Mouse (Mus musculus): ENCODE measurements at regions not wholly inside any gene's neighbourhood (a gene's known extent, or its start where the extent isn't known, plus 50 kb on each side); places are given as distances from the start of the nearest gene placed in this dataset.

DNA sequence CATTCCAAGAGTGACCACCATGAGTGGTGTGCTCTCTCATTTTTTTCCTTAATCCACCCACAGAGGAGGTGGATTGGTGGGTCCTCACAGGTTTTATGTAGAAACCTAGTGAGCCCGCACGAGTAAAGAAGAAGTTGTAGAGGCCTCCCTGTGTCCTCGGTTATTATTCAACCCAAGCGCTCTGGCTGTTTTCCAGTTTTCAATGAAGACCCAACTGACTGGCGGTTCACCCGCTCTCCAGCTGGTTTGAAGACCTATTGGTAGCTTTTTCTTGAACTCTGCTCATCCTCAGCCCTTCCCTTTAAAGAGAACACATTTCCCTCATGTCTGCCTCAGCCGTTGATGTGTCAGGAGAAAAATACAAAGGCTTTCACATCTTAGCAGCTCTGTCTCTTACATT is 196.7 kb upstream of the Pou3f3 start:
- H3K9ac ChIP-seq, result no peak overlapping the region
- H3K4me1 ChIP-seq, result no peaks in the 10 kb centered on the region
- no peak for ATAC-seq
- H3K27ac ChIP-seq, result no peak overlapping the region
- H3K4me3 ChIP-seq, result no peak overlapping the region
- no peaks in the 10 kb centered on the region for H3K36me3 ChIP-seq
- WGBS (ENCODE audit: insufficient replicate concordance), result 72% methylated on average over 7 of the region's 7 CpGs
- no peaks in the 10 kb centered on the region for H3K9me3 ChIP-seq (replicated peaks)
- H3K27me3 ChIP-seq (replicated peaks), result no peaks in the 10 kb centered on the region
- H3K4me2 ChIP-seq, result no peak overlapping the region

DNA sequence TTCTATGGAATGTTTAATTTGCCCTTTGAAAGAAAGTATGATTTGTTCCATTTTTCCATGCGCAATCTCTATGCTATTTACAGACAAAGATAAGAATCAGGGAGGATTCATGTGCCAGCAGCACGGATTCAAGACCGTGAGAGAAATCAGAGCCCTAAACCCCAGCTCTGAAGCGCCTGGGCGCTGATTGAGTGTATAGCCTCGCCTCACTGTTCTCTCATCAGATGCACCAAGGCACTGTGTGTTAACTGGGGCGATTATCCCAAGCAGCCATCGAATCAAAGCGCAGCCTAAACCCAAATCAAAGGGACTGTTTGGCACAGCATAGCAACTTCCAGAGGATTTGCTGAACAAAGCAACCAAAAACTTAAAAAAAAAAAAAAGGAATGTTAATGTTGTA is 191.1 kb upstream of the Pou3f3 start:
- Histone ChIP-seq H3K4me2 (no peak overlapping the region), H3K36me3 (no peaks in the 10 kb centered on the region), H3K27ac (no peak overlapping the region), H3K9me3 (replicated peaks) (no peaks in the 10 kb centered on the region), H3K9ac (no peak overlapping the region), H3K4me3 (no peak overlapping the region), H3K4me1 (no peaks in the 10 kb centered on the region), H3K27me3 (replicated peaks) (no peaks in the 10 kb centered on the region)
- WGBS (ENCODE audit: insufficient replicate concordance), result 73% methylated on average over 9 of the region's 9 CpGs
- no peak for ATAC-seq

DNA sequence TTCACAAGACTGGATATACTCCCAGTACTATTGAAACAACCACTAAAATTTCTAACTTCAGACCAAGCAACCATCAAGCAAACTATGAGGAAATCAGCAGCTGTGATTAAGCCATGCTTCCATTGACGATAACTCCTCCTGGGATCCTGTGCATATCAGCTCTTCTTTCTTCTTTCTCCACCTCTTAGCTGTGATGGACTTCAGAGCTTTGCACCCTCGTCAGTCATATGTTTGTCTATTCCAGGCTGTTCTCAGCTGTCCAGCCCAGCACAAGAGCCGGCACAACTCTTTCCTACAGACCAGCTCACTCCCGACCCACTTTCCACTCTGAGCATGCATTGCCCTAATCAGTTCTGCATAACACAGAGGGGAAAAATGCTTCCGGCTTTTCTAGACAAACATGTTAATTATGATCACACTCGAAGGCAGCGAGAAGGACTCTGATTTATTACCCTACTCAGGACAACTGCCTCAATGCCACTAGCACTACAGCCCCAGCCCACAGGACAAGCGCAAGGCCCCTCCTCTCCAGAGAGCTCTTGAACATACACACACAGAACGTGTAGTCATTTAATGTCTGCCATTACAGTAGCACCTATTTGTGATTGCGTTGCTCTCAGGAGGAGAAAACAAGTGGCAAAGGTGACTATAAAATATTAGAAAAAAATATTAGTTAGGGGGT is 190.4 kb upstream of the Pou3f3 start:
- Histone ChIP-seq H3K36me3 (no peaks in the 10 kb centered on the region), H3K27me3 (replicated peaks) (no peaks in the 10 kb centered on the region), H3K9ac (no peak overlapping the region), H3K4me1 (no peaks in the 10 kb centered on the region), H3K9me3 (replicated peaks) (no peaks in the 10 kb centered on the region), H3K4me3 (no peak overlapping the region), H3K27ac (no peak overlapping the region), H3K4me2 (no peak overlapping the region)
- 68% methylated on average over 10 of the region's 10 CpGs for WGBS (ENCODE audit: insufficient replicate concordance)
- no peak for ATAC-seq

DNA sequence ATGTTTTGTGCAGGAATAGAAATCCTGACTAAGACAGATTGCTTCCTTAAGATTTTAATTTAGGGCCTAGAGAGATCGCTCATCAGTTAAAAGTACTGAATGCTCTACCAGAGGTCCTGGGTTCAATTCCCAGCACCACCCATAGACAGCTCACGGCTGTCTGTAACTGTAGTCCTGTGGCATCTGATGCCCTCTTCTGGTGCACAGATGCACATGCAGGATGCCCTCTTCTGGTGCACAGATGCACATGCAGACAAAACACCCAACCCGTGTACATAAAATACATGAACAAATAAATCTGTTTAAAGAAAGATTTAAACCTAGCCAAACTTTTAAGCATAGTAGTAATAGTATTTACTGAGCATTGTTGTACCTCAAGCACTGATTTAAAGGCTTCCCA is 181.2 kb upstream of the Pou3f3 start:
- H3K27me3 ChIP-seq (replicated peaks), result no peaks in the 10 kb centered on the region
- H3K4me2 ChIP-seq, result no peak overlapping the region
- no peaks in the 10 kb centered on the region for H3K9me3 ChIP-seq (replicated peaks)
- ATAC-seq, result no peak
- WGBS (ENCODE audit: insufficient replicate concordance), result 67% methylated on average over 3 of the region's 3 CpGs
- no peaks in the 10 kb centered on the region for H3K36me3 ChIP-seq
- no peak overlapping the region for H3K9ac ChIP-seq
- no peak overlapping the region for H3K4me3 ChIP-seq
- no peaks in the 10 kb centered on the region for H3K4me1 ChIP-seq
- H3K27ac ChIP-seq, result no peak overlapping the region

DNA sequence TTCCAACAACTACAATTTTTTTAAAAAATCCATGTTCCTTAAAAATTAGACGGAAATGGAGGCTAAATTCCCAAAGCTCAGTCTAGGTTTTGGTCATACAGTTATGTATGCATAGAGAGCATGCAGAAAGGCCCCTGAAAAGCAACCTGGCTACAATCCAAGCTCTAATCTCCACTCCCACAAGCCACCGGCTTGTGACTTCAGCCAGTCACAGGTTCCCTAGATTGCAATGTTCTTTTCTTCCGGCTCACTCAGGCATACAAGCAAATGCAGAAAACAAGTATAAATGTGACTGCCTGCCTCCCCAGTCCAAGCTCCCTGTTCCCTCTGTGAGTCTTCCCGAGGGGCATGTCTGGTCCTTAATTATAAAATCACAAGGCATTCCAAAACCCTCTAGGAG is 171.2 kb upstream of the Pou3f3 start:
- Histone ChIP-seq H3K27ac (no peak overlapping the region), H3K4me3 (no peak overlapping the region), H3K36me3 (no peaks in the 10 kb centered on the region), H3K4me1 (no peaks in the 10 kb centered on the region), H3K9ac (no peak overlapping the region), H3K27me3 (replicated peaks) (no peaks in the 10 kb centered on the region), H3K9me3 (replicated peaks) (no peaks in the 10 kb centered on the region), H3K4me2 (no peak overlapping the region)
- WGBS (ENCODE audit: insufficient replicate concordance), result 57% methylated on average over 4 of the region's 4 CpGs
- ATAC-seq, result no peak

DNA sequence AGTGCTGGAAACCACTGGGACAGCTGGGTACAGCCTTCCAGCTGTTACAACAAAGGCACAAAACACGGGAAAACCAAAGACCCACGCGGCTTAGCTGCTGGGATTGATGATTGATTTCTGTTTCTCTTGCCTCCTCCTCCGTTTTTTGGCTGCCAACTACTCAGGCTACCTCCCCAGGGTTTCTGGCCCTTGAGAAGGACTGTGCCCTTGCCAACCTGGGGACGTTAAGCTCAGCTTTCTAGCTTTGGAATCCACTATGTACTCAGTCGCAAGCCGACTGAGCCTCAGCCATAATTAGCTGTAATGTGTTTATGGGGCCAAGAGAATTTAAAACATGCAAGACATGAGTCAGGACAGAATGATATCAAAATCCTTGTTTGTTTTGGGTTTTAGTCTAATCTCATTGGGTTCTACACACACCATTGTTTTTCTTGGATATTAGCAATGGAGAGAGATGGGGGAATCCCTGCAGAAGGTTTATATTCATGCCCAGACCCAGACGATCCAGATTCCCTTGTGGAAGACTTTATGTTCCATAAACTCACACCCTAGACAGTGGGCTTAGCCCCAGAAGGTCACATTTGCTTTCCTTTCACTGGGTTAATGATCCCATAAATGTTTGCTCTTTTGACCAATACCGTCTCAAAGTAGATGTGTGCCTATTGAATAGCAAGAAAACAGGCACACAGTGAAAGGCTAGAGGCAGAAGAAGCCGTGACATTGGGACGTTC is 167.7 kb upstream of the Pou3f3 start:
- no peaks in the 10 kb centered on the region for H3K4me1 ChIP-seq
- 62% methylated on average over 11 of the region's 11 CpGs for WGBS (ENCODE audit: insufficient replicate concordance)
- H3K27ac ChIP-seq, result no peak overlapping the region
- H3K27me3 ChIP-seq (replicated peaks), result no peaks in the 10 kb centered on the region
- H3K4me3 ChIP-seq, result no peak overlapping the region
- no peaks in the 10 kb centered on the region for H3K9me3 ChIP-seq (replicated peaks)
- no peaks in the 10 kb centered on the region for H3K36me3 ChIP-seq
- H3K9ac ChIP-seq, result no peak overlapping the region
- H3K4me2 ChIP-seq, result no peak overlapping the region
- ATAC-seq, result no peak

DNA sequence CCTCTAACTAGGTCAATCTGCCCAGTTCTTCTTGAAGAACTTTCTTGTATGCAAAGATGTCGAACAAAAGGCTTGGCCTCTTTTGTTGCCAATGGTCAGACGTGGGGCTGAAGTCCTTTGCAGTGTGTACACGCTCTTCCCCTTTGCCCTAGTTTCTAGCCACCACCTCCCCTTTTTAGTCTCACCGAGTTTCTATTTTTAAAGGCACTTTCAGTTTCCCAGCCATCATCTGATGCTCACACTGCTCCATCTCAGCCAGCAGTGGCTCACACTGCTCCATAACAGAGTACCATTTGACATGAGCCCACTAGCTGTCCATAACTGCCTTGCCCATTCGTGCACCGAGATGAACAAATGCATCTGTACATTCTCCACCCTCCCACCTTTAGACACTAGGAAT is 162.7 kb upstream of the Pou3f3 start:
- Histone ChIP-seq H3K4me2 (no peak overlapping the region), H3K9me3 (replicated peaks) (no peaks in the 10 kb centered on the region), H3K4me1 (no peaks in the 10 kb centered on the region), H3K4me3 (no peak overlapping the region), H3K27ac (no peak overlapping the region), H3K27me3 (replicated peaks) (no peaks in the 10 kb centered on the region), H3K36me3 (no peaks in the 10 kb centered on the region), H3K9ac (no peak overlapping the region)
- 62% methylated on average over 6 of the region's 6 CpGs for WGBS (ENCODE audit: insufficient replicate concordance)
- ATAC-seq, result 0 out of 2 replicates have a peak, but pooled peaks have one; percentile 37

DNA sequence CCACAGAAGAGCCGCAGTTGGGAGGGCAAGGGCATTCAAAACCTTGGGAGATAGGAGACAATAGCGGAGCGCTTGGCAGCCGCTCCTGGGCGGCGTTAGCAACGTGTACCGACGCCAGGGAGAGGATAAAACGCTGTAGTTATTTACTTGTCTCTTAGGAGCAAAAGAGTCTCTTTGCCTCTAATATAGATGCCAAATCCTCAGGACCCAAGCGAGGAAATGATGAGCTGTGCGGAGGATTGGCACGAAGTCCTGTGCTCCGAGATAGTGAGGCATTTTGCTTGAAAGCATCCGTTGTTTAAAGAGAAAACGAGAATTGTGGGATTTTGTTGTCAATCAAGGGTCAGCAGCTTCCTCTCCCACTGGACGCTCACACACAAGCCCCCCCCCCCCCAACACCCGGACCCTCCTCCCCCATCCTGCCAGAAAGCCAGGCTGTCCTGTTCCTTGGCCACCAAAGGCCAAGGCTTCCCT is 156.5 kb upstream of the Pou3f3 start:
- Histone ChIP-seq H3K4me1 (no peaks in the 10 kb centered on the region), H3K4me2 (no peak overlapping the region), H3K27me3 (replicated peaks) (no peaks in the 10 kb centered on the region), H3K9ac (no peak overlapping the region), H3K36me3 (no peaks in the 10 kb centered on the region), H3K4me3 (no peak overlapping the region), H3K9me3 (replicated peaks) (no peaks in the 10 kb centered on the region), H3K27ac (no peak overlapping the region)
- WGBS (ENCODE audit: insufficient replicate concordance), result 54% methylated on average over 18 of the region's 18 CpGs
- no peak for ATAC-seq

DNA sequence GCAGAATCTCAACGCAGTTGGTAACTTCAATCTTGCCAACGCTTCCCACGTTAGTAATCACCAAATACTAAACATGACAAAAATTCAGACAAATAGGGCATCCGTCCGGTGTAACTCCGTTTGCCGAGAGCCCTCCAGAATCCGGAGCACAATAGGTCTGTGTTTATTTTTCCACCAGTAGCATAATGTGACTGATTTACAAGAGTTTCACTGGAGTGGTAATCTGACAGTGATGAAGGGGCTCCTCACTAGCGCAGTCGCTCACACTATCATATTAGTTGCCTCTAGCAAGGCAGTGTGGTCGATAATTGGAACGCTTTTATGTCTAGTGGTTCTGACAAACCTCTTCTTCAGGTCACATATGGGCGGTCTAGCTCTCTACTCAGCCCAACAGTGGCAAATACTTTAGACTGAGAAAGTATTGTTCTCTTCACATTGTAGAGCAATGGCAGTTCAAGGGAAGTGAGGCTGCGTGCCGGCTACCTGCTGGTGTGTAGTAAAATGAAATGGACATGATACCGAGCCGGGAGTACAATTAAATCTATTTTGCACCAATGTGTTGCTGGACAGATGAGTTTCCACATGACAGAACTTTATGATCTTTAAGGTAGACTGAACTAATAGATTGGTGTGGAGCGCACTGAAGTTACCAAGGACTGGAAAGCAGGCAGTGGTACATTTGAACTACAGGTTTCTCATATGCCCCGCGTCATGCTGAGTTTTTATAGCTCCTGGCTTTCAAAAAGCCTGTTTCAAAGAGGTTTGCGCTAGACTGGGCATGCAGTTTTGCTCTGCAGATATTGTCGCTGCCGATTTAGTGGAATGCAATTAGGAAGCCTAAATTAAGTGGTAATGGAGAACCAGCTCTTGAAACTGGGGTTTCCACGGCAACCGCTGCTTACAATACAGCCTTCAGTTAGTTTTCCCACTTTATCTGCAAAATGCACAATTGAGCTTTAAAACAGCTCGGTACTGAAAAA is 155.7 kb upstream of the Pou3f3 start:
- H3K9me3 ChIP-seq (replicated peaks), result no peaks in the 10 kb centered on the region
- H3K4me3 ChIP-seq, result no peak overlapping the region
- H3K36me3 ChIP-seq, result no peaks in the 10 kb centered on the region
- ATAC-seq, result no peak
- 73% methylated on average over 26 of the region's 26 CpGs for WGBS (ENCODE audit: insufficient replicate concordance)
- no peak overlapping the region for H3K27ac ChIP-seq
- H3K27me3 ChIP-seq (replicated peaks), result no peaks in the 10 kb centered on the region
- no peaks in the 10 kb centered on the region for H3K4me1 ChIP-seq
- no peak overlapping the region for H3K4me2 ChIP-seq
- no peak overlapping the region for H3K9ac ChIP-seq

DNA sequence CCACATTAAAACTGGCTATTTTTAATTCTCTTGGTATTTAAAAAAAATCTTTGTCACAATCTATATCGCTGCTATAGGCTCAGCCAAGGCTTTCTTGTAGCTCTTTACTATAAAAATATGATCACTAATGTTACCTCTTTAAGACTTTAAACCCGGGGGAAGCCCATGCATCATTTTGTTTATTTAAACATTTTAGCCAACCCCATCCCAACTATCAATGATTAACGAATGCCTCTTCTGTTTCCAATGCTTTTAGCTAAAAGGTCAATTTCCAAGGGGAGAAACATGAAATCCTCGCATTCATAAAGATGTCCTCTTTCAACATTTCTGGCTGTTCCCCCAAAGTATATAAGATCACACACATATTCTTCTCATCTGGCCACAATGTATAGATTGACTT is 153.6 kb upstream of the Pou3f3 start:
- H3K9ac ChIP-seq, result no peak overlapping the region
- H3K4me3 ChIP-seq, result no peak overlapping the region
- no peaks in the 10 kb centered on the region for H3K9me3 ChIP-seq (replicated peaks)
- WGBS (ENCODE audit: insufficient replicate concordance), result 50% methylated on average over 4 of the region's 4 CpGs
- H3K36me3 ChIP-seq, result no peaks in the 10 kb centered on the region
- H3K4me1 ChIP-seq, result no peaks in the 10 kb centered on the region
- no peak for ATAC-seq
- H3K27me3 ChIP-seq (replicated peaks), result no peaks in the 10 kb centered on the region
- no peak overlapping the region for H3K27ac ChIP-seq
- no peak overlapping the region for H3K4me2 ChIP-seq

DNA sequence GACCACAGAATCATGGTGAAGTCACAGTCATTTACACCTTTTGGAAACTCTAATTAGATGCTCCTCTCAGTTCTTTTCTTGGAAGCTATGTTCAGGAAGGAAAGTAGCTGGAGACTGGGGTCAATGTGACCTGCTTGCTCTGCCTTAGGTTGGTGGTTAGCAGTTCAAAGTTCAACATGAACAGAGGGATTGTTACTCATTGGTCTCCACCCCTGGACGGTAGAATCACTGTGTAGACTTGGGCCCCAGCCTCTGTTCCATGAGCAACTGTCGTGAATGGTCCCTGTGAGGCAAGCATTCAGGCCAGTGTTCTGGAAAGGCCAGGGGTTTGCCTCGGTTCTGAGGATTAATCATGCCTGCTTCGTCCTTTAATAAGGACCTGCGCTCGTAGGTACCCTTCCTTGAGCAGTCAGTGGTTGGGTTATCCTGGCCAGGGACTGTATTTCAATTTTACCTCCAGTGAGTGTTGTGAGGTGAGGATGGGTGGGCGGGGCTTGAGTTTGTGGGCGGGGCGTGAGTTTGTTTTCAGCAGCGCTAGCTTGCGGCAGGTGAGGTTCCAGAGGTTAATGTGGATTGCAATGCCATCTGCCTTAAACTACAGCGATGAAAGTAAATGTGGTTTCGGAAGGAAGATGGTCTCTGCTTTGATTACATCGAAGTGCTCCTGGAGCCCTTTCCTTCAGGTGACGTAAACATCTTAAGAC is 152.6 kb upstream of the Pou3f3 start:
- no peak overlapping the region for H3K4me3 ChIP-seq
- no peaks in the 10 kb centered on the region for H3K27me3 ChIP-seq (replicated peaks)
- no peaks in the 10 kb centered on the region for H3K36me3 ChIP-seq
- H3K4me1 ChIP-seq, result no peaks in the 10 kb centered on the region
- H3K9me3 ChIP-seq (replicated peaks), result no peaks in the 10 kb centered on the region
- no peak overlapping the region for H3K9ac ChIP-seq
- 32% methylated on average over 15 of the region's 15 CpGs for WGBS (ENCODE audit: insufficient replicate concordance)
- H3K4me2 ChIP-seq, result no peak overlapping the region
- 0 out of 2 replicates have a peak, but pooled peaks have one; percentile 51 for ATAC-seq
- H3K27ac ChIP-seq, result no peak overlapping the region
